Mouse (Mus musculus) myocyte (in vitro differentiated cells): Measurements from ENCODE around the gene Mageb18. TPM values are rescaled to one million over a fixed set of nuclear protein-coding genes. Genes with fewer than 3 reads are reported as not detected.
"Not testable (repeated sequence)": the region's sequence is repeated elsewhere in the genome, so short reads cannot be mapped to it uniquely, and the experiment has no call there.

Experiments used
- H3K27me3 ChIP-seq: one replicate; pipeline ENCODE4 v1.6.1; 2011; ENCODE audit not compliant: control insufficient read depth, insufficient read depth, insufficient read length
- H3K36me3 ChIP-seq: one replicate; pipeline ENCODE4 v1.6.1; 2011; ENCODE audit not compliant: control insufficient read depth, insufficient read depth
- H3K4me2 ChIP-seq: one replicate; pipeline ENCODE4 v1.6.1; 2011; ENCODE audit warnings: low read depth, control low read depth
- H3K4me3 ChIP-seq: one replicate; pipeline ENCODE4 v1.5.1; 2011; ENCODE audit warnings: mild to moderate bottlenecking, control low read depth, moderate library complexity
- H3K79me2 ChIP-seq: one replicate; pipeline ENCODE4 v1.6.1; 2011; ENCODE audit not compliant: control insufficient read depth, insufficient read depth
- H3ac ChIP-seq: one replicate; pipeline ENCODE4 v1.6.1; 2011; ENCODE audit not compliant: control insufficient read depth, insufficient read length
- CEBPB ChIP-seq: IDR thresholded peaks from 2 replicates; pipeline ENCODE4 v1.6.1; 2011; ENCODE audit warnings: mild to moderate bottlenecking, moderate library complexity; ENCODE audit not compliant: poor library complexity, insufficient read depth, severe bottlenecking
- E2F4 ChIP-seq: IDR thresholded peaks from one replicate; pipeline ENCODE4 v1.6.1; 2011; ENCODE audit warnings: mild to moderate bottlenecking, control low read depth, moderate library complexity; ENCODE audit not compliant: insufficient read depth
- MAX ChIP-seq: IDR thresholded peaks from one replicate; pipeline ENCODE4 v1.6.1; 2011; ENCODE audit warnings: low read depth, mild to moderate bottlenecking, control low read depth
- MYOD1 ChIP-seq, 3 experiments: IDR thresholded peaks; one replicate each; pipeline ENCODE4 v1.6.1; 2011; ENCODE audit warnings: control low read depth in 2 of 3, low read depth in 2 of 3, mild to moderate bottlenecking in 2 of 3, moderate library complexity in 1 of 3; ENCODE audit not compliant: insufficient read length in 2 of 3, control insufficient read depth in 1 of 3
- MYOG ChIP-seq, 3 experiments: IDR thresholded peaks; one replicate each; pipeline ENCODE4 v1.6.1; 2011; ENCODE audit warnings: control low read depth in 2 of 3, low read depth in 2 of 3, mild to moderate bottlenecking in 2 of 3; ENCODE audit not compliant: insufficient read length in 2 of 3, control insufficient read depth in 1 of 3, insufficient read depth in 1 of 3
- POLR2A ChIP-seq: IDR thresholded peaks from one replicate; pipeline ENCODE4 v1.6.1; 2011; ENCODE audit warnings: low read depth, mild to moderate bottlenecking, control low read depth, moderate library complexity; ENCODE audit not compliant: insufficient read length
- POLR2AphosphoS2 ChIP-seq: IDR thresholded peaks from one replicate; pipeline ENCODE4 v1.6.1; 2011; ENCODE audit warnings: low read depth, control low read depth; ENCODE audit not compliant: insufficient read length
- REST ChIP-seq: IDR thresholded peaks from one replicate; pipeline ENCODE4 v1.6.1; 2011; ENCODE audit warnings: mild to moderate bottlenecking, control low read depth, moderate library complexity; ENCODE audit not compliant: insufficient read depth, insufficient read length
- SRF ChIP-seq: IDR thresholded peaks from one replicate; pipeline ENCODE4 v1.6.1; 2011; ENCODE audit warnings: low read depth; ENCODE audit not compliant: control insufficient read depth, insufficient read length
- TCF12 ChIP-seq: IDR thresholded peaks from one replicate; pipeline ENCODE4 v1.6.1; 2011; ENCODE audit warnings: mild to moderate bottlenecking, control low read depth; ENCODE audit not compliant: poor library complexity, insufficient read depth, severe bottlenecking
- TCF3 ChIP-seq: IDR thresholded peaks from one replicate; pipeline ENCODE4 v1.6.1; 2011; ENCODE audit warnings: low read depth, control low read depth; ENCODE audit not compliant: insufficient read length
- USF1 ChIP-seq: IDR thresholded peaks from one replicate; pipeline ENCODE4 v1.6.1; 2011; ENCODE audit warnings: low read depth, mild to moderate bottlenecking, control low read depth, moderate library complexity
- polyA plus RNA-seq: library from polyadenylated mRNA; unstranded; fragments of >200 nt; fragmentation: generic; extraction: Trizol; gene quantifications from one replicate; pipeline ENCODE4 v1.2.1, GENCODE M21; 2012; ENCODE audit warnings: missing spikeins

The Mageb18 gene
- polyA plus RNA-seq, 1 experiment, result 0.16 TPM

- no peak overlapping the region for H3K4me2 ChIP-seq
- no peaks in the 10 kb centered on the region for H3K27me3 ChIP-seq
- no peak overlapping the region for H3ac ChIP-seq
- H3K36me3 ChIP-seq, result no peaks in the 10 kb centered on the region
- TF ChIP-seq USF1 (no peak), REST (no peak), POLR2AphosphoS2 (no peak), CEBPB (no peak)
- H3K79me2 ChIP-seq, result no peaks in the 10 kb centered on the region
- no peak overlapping the region for H3K4me3 ChIP-seq
Observed at GRCm38 (mm10) chrX:92498254-92498653, 101.1 kb downstream of the Mageb18 start.

GRCm38 (mm10) chrX:92489649-92490048 is 109.7 kb downstream of the Mageb18 start, which contains the start of gene Gm5941:
Gene Gm5941 (plus strand): TSS chrX:92489949.
- not testable (repeated sequence) for H3K27me3 ChIP-seq, H3K4me2 ChIP-seq, H3K79me2 ChIP-seq, H3ac ChIP-seq, H3K36me3 ChIP-seq, H3K4me3 ChIP-seq

GRCm38 (mm10) chrX:92464773-92465172 is 134.6 kb downstream of the Mageb18 start:
- Histone ChIP-seq H3K36me3 (no peaks in the 10 kb centered on the region), H3K79me2 (no peaks in the 10 kb centered on the region), H3K27me3 (no peaks in the 10 kb centered on the region), H3ac (no peak overlapping the region), H3K4me3 (no peak overlapping the region), H3K4me2 (no peak overlapping the region)
- TF ChIP-seq TCF12 (no peak), MAX (no peak), USF1 (no peak), REST (no peak), MYOG (IDR thresholded peaks at IDR 0.05; ENCODE audit: control insufficient read depth in 1 of 3, insufficient read depth in 1 of 3, insufficient read length in 2 of 3, low read depth in 2 of 3) (no peak), MYOD1 (IDR thresholded peaks at IDR 0.05; ENCODE audit: control insufficient read depth in 1 of 3, insufficient read length in 2 of 3, low read depth in 2 of 3) (no peak), POLR2A (no peak), POLR2AphosphoS2 (no peak), CEBPB (no peak), SRF (no peak)

GRCm38 (mm10) chrX:92460496-92460895 is 138.9 kb downstream of the Mageb18 start:
- H3K79me2 ChIP-seq, result no peaks in the 10 kb centered on the region

GRCm38 (mm10) chrX:92387384-92387783 is 212.0 kb downstream of the Mageb18 start:
- no peaks in the 10 kb centered on the region for H3K36me3 ChIP-seq
- no peak overlapping the region for H3K4me2 ChIP-seq
- no peak overlapping the region for H3ac ChIP-seq
- no peak for TF ChIP-seq REST
- TF ChIP-seq SRF, result no peak
- no peak for TF ChIP-seq E2F4
- TF ChIP-seq MYOD1 (IDR thresholded peaks at IDR 0.05; ENCODE audit: control insufficient read depth in 1 of 3, insufficient read length in 2 of 3, low read depth in 2 of 3), result no peak
- TF ChIP-seq MAX, result no peak
- TF ChIP-seq CEBPB, result no peak
- TF ChIP-seq USF1, result no peak
- TF ChIP-seq POLR2AphosphoS2, result no peak
- TF ChIP-seq TCF12, result no peak
- no peak for TF ChIP-seq TCF3
- no peak for TF ChIP-seq POLR2A
- no peak for TF ChIP-seq MYOG (IDR thresholded peaks at IDR 0.05; ENCODE audit: control insufficient read depth in 1 of 3, insufficient read depth in 1 of 3, insufficient read length in 2 of 3, low read depth in 2 of 3)
- no peak overlapping the region for H3K4me3 ChIP-seq
- no peaks in the 10 kb centered on the region for H3K27me3 ChIP-seq
- H3K79me2 ChIP-seq, result no peaks in the 10 kb centered on the region

More at GRCm38 (mm10) chrX:92460496-92460895, 138.9 kb downstream of the Mageb18 start:
- H3K4me2 ChIP-seq, result no peak overlapping the region
- no peaks in the 10 kb centered on the region for H3K36me3 ChIP-seq
- H3K4me3 ChIP-seq, result no peak overlapping the region
- H3ac ChIP-seq, result no peak overlapping the region
- TF ChIP-seq POLR2A (no peak), REST (no peak), MYOG (IDR thresholded peaks at IDR 0.05; ENCODE audit: control insufficient read depth in 1 of 3, insufficient read depth in 1 of 3, insufficient read length in 2 of 3, low read depth in 2 of 3) (no peak), E2F4 (no peak), SRF (no peak), CEBPB (no peak), MYOD1 (IDR thresholded peaks at IDR 0.05; ENCODE audit: control insufficient read depth in 1 of 3, insufficient read length in 2 of 3, low read depth in 2 of 3) (no peak), MAX (no peak)
- H3K27me3 ChIP-seq, result no peaks in the 10 kb centered on the region
